Mouse (Mus musculus): ENCODE measurements around the gene Mak.
A peak's percentile ranks its signal among the peaks of the same experiment; 100 is the strongest.
"Not testable (repeated sequence)": the region's sequence is repeated elsewhere in the genome, so short reads cannot be mapped to it uniquely, and the experiment has no call there.

The Mak gene

GRCm38 (mm10) chr13:40994487-40995263, 84.8 kb downstream of the Mak start:
- DNase-seq: no peak

- DNase-seq: no peak
These were observed 91.1 kb downstream of the Mak start for GRCm38 (mm10) chr13:40988418-40988817.

- not testable (repeated sequence) for DNase-seq
These were observed 91.8 kb downstream of the Mak start for GRCm38 (mm10) chr13:40987608-40988303.

- no peak for DNase-seq
These were observed 93.4 kb downstream of the Mak start for GRCm38 (mm10) chr13:40986081-40986480.

- DNase-seq: no peak
These were observed 96.7 kb downstream of the Mak start for GRCm38 (mm10) chr13:40982759-40983158.

GRCm38 (mm10) chr13:40979321-40979720, 100.2 kb downstream of the Mak start:
- no peak for DNase-seq

- no peak for DNase-seq
These were observed 100.9 kb downstream of the Mak start for GRCm38 (mm10) chr13:40978652-40979051.

- peak; percentile 73 for DNase-seq
These were observed 101.9 kb downstream of the Mak start for GRCm38 (mm10) chr13:40977609-40978008.
